Mouse (Mus musculus): Measurements from ENCODE around the gene Prdm8. TPM values are rescaled to one million over a fixed set of nuclear protein-coding genes. Genes with fewer than 3 reads are reported as not detected.
A peak's percentile ranks its signal among the peaks of the same experiment; 100 is the strongest.

Prdm8 gene
- total RNA-seq, 2 experiments from 2014 or later: 60.6 to 64.9 TPM

DNA sequence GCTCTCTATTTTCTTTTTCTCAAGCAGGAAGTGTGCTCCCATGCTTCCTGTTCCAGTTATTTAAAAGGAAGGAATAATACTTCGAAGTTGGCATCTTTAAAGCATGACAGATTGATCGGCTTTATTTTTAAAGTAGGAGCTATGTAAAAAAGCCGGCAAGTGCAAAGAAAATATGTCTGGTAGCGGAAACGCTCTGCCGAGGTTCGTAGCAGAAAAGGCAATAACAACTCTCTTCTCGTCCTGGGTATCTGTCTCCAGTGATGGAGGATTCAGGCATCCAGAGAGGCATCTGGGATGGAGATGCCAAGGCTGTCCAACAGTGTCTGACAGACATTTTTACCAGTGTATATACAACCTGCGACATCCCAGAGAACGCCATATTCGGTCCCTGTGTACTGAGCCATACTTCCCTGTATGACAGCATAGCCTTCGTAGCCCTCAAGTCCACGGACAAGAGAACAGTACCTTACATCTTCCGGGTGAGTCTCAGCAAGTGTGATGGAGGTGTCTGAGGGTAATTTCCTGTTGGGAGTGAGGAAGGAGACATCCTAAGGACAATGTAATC, 16.1 kb downstream of the Prdm8 start:
- intact Hi-C loops (cut with DNase I): loop anchor here (10.0 kb wide), 3 partner anchors 538 to 1058 kb away; no protein-coding TSS in a partner anchor
- DNase-seq: no peak

DNA sequence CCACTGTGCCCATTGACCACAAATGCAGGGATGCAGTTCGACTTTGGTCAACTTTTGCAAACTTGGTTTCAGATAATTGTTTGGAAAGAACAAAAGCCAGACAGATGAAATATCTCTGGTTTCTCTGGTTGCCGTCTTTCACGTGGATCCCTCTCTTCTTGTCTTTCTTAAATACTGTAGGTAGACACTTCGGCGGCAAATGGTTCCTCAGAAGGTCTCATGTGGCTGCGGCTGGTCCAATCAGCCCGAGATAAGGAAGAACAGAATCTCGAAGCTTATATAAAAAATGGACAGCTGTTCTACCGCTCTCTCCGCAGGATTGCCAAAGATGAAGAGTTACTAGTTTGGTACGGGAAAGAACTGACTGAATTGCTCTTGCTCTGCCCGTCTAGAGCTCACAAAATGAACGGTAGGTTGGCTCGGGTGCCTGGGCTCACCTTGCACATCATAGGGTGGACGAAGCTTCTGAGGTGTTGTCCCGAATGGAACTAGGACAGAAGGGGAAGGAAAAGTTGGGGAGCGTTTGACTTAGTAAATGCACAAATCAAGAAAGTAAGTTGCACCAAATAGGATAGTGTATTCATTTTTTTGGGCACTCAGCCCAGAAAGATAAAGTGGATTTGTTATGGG, 17.4 kb downstream of the Prdm8 start:
- intact Hi-C loops (cut with DNase I): loop anchor here (10.0 kb wide), 3 partner anchors 540 to 1060 kb away; no protein-coding TSS in a partner anchor
- no peak for DNase-seq

GRCm38 (mm10) chr5:98184971-98185805, 18.2 kb downstream of the Prdm8 start:
- DNase-seq: peak; percentile 89
- intact Hi-C loops (cut with DNase I): loop anchor here (10.0 kb wide), 3 partner anchors 540 to 1060 kb away; no protein-coding TSS in a partner anchor

- DNase-seq: peak; percentile 71
Observed at GRCm38 (mm10) chr5:98185806-98186751, 19.1 kb downstream of the Prdm8 start.

GRCm38 (mm10) chr5:98189181-98190180, 22.5 kb downstream of the Prdm8 start:
- DNase-seq: peak; percentile 73
- intact Hi-C loops (cut with DNase I): loop anchor here (10.0 kb wide), 4 partner anchors 135 to 1065 kb away; partner anchors contain the start of gene Cfap299

More at GRCm38 (mm10) chr5:98185806-98186751, 19.1 kb downstream of the Prdm8 start:
- intact Hi-C loops (cut with DNase I): loop anchor here (10.0 kb wide), 3 partner anchors 541 to 1061 kb away; no protein-coding TSS in a partner anchor

GRCm38 (mm10) chr5:98192295-98192983, 25.4 kb downstream of the Prdm8 start:
- no peak for DNase-seq
- intact Hi-C loops (cut with DNase I): loop anchor here (10.0 kb wide), 1 partner anchor 132 kb away; the partner anchor contains the start of gene Cfap299

GRCm38 (mm10) chr5:98194959-98195358, 28.0 kb downstream of the Prdm8 start:
- no peak for DNase-seq
- intact Hi-C loops (cut with DNase I): loop anchor here (10.0 kb wide), 1 partner anchor 130 kb away; the partner anchor contains the start of gene Cfap299

- no peak for DNase-seq
- intact Hi-C loops (cut with DNase I): loop anchor here (10.0 kb wide), 1 partner anchor 126 kb away; the partner anchor contains the start of gene Cfap299
Observed at GRCm38 (mm10) chr5:98198412-98199218, 31.6 kb downstream of the Prdm8 start.

DNA sequence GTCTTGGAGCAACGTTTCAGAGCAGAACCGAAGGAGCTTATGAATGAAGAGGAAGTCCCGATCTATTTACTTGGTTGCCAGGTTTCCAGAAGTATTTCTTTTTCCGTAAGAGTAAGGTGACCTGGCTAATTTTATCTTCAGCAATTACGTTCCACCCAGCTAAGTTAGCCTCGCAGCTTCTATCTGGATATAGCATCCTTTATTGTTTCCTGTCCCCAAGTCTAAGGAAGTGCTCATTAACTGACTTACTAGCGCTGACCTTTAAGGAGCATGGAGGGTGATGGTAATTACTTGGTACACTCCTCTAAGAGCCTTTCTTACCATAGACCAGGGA, 32.2 kb downstream of the Prdm8 start:
- no peak for DNase-seq
- intact Hi-C loops (cut with DNase I): loop anchor here (10.0 kb wide), 1 partner anchor 126 kb away; the partner anchor contains the start of gene Cfap299

- intact Hi-C loops (cut with DNase I): no loop called here
- DNase-seq: no peak
Observed at GRCm38 (mm10) chr5:98201606-98202005, 34.6 kb downstream of the Prdm8 start.

DNA sequence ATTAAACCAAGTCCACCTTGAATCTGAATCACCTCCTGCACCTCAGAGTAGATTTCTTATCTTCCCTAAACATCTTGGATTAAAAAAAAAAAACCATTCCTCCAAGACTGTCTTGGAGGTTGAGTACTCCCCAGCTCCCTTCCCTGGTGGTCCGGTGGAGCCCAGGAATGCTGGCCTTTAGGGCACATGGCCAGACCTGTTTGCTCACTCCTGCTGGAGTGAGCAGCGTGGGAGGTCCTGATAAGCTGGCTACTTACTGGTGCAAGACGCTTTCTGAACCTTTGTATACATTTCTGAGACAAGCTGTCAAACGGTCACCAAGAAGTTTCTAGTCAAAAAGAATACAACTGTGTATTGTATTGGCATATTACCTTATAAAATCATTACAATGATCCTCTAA, 36.0 kb downstream of the Prdm8 start:
- intact Hi-C loops (cut with DNase I): no loop called here
- DNase-seq: no peak

- intact Hi-C loops (cut with DNase I): no loop called here
- no peak for DNase-seq
Observed at GRCm38 (mm10) chr5:98212501-98212900, 45.5 kb downstream of the Prdm8 start.

- intact Hi-C loops (cut with DNase I): no loop called here
- DNase-seq: peak; percentile 85
Observed at GRCm38 (mm10) chr5:98221956-98222355, 55.0 kb downstream of the Prdm8 start.

- no peak for DNase-seq
- intact Hi-C loops (cut with DNase I): no loop called here
Observed at GRCm38 (mm10) chr5:98226710-98227109, 59.7 kb downstream of the Prdm8 start.

DNA sequence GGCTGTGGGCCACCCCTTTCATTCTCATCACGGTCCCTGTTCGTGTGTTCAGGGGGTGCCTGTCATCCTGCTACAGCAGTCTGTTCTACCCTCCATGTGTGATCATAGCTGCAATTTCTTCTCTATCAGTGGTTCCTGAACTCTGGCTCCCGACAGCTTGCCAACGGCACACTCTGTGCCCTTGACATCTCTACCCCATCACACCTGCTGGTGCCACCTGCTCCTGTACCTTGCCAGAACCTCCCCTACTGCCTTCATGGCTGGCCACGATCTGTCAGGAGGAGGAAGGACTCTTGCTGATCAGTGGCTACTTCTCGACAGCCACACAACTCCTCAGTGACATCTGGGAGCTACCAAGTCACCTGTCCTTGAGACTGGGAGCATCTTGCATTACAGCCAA, 62.5 kb downstream of the Prdm8 start:
- intact Hi-C loops (cut with DNase I): no loop called here
- peak; percentile 75 for DNase-seq

- intact Hi-C loops (cut with DNase I): no loop called here
- DNase-seq: no peak
Observed at GRCm38 (mm10) chr5:98238466-98238865, 71.5 kb downstream of the Prdm8 start.
